Mouse (Mus musculus): ENCODE data around the gene Rasgrf2. TPM values are rescaled to one million over a fixed set of nuclear protein-coding genes. Genes with fewer than 3 reads are reported as not detected.

Gene Rasgrf2
- polyA plus RNA-seq, 1 experiment from 2014 or later: 0.19 TPM

DNA sequence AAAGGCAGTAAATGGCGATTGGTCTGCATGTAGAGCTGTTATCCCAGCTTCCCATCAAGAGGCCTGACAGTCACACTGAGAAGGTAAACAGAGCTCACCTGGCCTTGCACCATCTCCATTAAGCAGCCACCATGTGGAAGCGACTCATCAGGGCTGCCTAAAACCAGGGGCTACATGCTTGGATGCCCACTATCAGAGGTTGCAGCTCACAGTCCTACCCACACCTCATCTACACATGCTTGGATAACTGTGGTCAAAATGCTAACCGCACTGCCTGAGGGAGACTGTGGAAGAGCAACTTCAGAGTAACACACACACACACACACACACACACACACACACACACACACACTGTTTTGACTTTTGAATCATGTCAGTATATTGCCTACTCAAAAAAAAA lies 101.8 kb downstream of the Rasgrf2 start:
- no peaks in the 10 kb centered on the region for H3K36me3 ChIP-seq
- H3K9me3 ChIP-seq (replicated peaks): no peaks in the 10 kb centered on the region
- 67% methylated on average over 3 of the region's 3 CpGs for WGBS (ENCODE audit: insufficient replicate concordance)
- no peaks in the 10 kb centered on the region for H3K27me3 ChIP-seq (replicated peaks)
- no peak overlapping the region for H3K4me3 ChIP-seq
- H3K27ac ChIP-seq: no peak overlapping the region
- no peaks in the 10 kb centered on the region for H3K4me1 ChIP-seq
- H3K4me2 ChIP-seq: no peak overlapping the region
- ATAC-seq: no peak
- no peak overlapping the region for H3K9ac ChIP-seq

- no peaks in the 10 kb centered on the region for H3K4me1 ChIP-seq
- H3K4me3 ChIP-seq: no peak overlapping the region
- no peaks in the 10 kb centered on the region for H3K27me3 ChIP-seq (replicated peaks)
- H3K9me3 ChIP-seq (replicated peaks): no peaks in the 10 kb centered on the region
- no peak overlapping the region for H3K9ac ChIP-seq
- WGBS (ENCODE audit: insufficient replicate concordance): 76% methylated on average over 5 of the region's 5 CpGs
- no peak for ATAC-seq
- no peak overlapping the region for H3K4me2 ChIP-seq
- no peak overlapping the region for H3K27ac ChIP-seq
- H3K36me3 ChIP-seq: no peaks in the 10 kb centered on the region
These were observed 103.5 kb downstream of the Rasgrf2 start for GRCm38 (mm10) chr13:92027951-92028350.

DNA sequence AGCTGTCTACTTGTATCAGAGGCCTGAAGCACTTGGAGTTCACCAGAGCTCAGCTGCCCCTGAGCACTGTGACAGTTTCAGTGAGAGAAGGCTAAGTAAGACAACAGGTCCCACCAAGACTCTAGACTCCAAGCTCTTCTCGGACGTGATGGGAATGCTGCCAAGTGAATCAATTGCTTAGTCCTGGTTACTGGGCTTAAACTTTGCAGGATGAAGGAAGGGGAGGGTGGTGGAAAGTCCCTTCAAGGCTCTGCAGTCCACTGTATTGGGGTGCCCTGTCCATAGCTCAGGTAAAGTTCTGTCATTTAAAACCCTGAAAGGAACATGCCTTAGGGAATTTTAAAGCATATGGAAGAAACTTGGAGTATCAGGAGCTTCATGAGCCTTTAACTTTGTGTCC lies 104.8 kb downstream of the Rasgrf2 start:
- 57% methylated on average over 2 of the region's 2 CpGs for WGBS (ENCODE audit: insufficient replicate concordance)
- Histone ChIP-seq H3K36me3 (no peaks in the 10 kb centered on the region), H3K4me3 (no peak overlapping the region), H3K4me2 (no peak overlapping the region), H3K9ac (no peak overlapping the region), H3K9me3 (replicated peaks) (no peaks in the 10 kb centered on the region), H3K27ac (no peak overlapping the region), H3K27me3 (replicated peaks) (no peaks in the 10 kb centered on the region), H3K4me1 (no peaks in the 10 kb centered on the region)
- ATAC-seq: no peak

GRCm38 (mm10) chr13:92025124-92025523 lies 106.3 kb downstream of the Rasgrf2 start:
- Histone ChIP-seq H3K27me3 (replicated peaks) (no peaks in the 10 kb centered on the region), H3K4me2 (no peak overlapping the region), H3K4me1 (no peaks in the 10 kb centered on the region), H3K4me3 (no peak overlapping the region), H3K36me3 (no peaks in the 10 kb centered on the region), H3K27ac (no peak overlapping the region), H3K9ac (no peak overlapping the region), H3K9me3 (replicated peaks) (no peaks in the 10 kb centered on the region)
- ATAC-seq: no peak
- 84% methylated on average over 3 of the region's 3 CpGs for WGBS (ENCODE audit: insufficient replicate concordance)

- no peak overlapping the region for H3K4me2 ChIP-seq
- no peak overlapping the region for H3K4me3 ChIP-seq
- no peaks in the 10 kb centered on the region for H3K27me3 ChIP-seq (replicated peaks)
- ATAC-seq: no peak
- H3K9ac ChIP-seq: no peak overlapping the region
- H3K27ac ChIP-seq: no peak overlapping the region
- no peaks in the 10 kb centered on the region for H3K4me1 ChIP-seq
- 82% methylated on average over 10 of the region's 10 CpGs for WGBS (ENCODE audit: insufficient replicate concordance)
- no peaks in the 10 kb centered on the region for H3K9me3 ChIP-seq (replicated peaks)
- no peaks in the 10 kb centered on the region for H3K36me3 ChIP-seq
These were observed 109.3 kb downstream of the Rasgrf2 start for GRCm38 (mm10) chr13:92022202-92022601.

DNA sequence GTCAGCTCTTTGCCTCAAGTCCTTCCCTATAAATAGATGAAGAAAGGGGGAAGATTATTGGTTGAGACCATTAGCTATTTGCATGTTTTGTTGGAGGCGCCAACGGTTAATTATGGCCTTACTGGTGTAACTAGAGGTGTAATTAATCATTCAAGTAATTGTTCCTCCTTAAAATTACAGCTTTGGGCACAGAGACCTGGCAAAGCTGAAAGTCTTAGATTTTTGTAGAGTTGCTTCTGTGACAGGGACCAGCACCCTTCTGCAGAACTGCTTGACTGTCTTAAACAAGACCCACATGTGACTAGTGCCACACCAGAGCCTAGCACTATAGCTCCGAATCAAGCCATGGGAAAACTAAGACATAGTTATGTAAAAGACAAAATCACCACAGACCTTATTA lies 134.5 kb downstream of the Rasgrf2 start:
- ATAC-seq: no peak
- H3K36me3 ChIP-seq: no peaks in the 10 kb centered on the region
- H3K4me2 ChIP-seq: no peak overlapping the region
- no peak overlapping the region for H3K4me3 ChIP-seq
- WGBS (ENCODE audit: insufficient replicate concordance): 68% methylated on average over 3 of the region's 3 CpGs
- no peaks in the 10 kb centered on the region for H3K27me3 ChIP-seq (replicated peaks)
- no peak overlapping the region for H3K27ac ChIP-seq
- no peak overlapping the region for H3K9ac ChIP-seq
- no peaks in the 10 kb centered on the region for H3K4me1 ChIP-seq
- no peaks in the 10 kb centered on the region for H3K9me3 ChIP-seq (replicated peaks)

GRCm38 (mm10) chr13:91991412-91991811 lies 140.0 kb downstream of the Rasgrf2 start:
- WGBS (ENCODE audit: insufficient replicate concordance): 54% methylated on average over 2 of the region's 2 CpGs
- H3K9me3 ChIP-seq (replicated peaks): no peaks in the 10 kb centered on the region
- no peak overlapping the region for H3K4me2 ChIP-seq
- H3K4me3 ChIP-seq: no peak overlapping the region
- ATAC-seq: no peak
- no peaks in the 10 kb centered on the region for H3K36me3 ChIP-seq
- no peak overlapping the region for H3K27ac ChIP-seq
- H3K9ac ChIP-seq: no peak overlapping the region
- no peaks in the 10 kb centered on the region for H3K27me3 ChIP-seq (replicated peaks)
- no peaks in the 10 kb centered on the region for H3K4me1 ChIP-seq

DNA sequence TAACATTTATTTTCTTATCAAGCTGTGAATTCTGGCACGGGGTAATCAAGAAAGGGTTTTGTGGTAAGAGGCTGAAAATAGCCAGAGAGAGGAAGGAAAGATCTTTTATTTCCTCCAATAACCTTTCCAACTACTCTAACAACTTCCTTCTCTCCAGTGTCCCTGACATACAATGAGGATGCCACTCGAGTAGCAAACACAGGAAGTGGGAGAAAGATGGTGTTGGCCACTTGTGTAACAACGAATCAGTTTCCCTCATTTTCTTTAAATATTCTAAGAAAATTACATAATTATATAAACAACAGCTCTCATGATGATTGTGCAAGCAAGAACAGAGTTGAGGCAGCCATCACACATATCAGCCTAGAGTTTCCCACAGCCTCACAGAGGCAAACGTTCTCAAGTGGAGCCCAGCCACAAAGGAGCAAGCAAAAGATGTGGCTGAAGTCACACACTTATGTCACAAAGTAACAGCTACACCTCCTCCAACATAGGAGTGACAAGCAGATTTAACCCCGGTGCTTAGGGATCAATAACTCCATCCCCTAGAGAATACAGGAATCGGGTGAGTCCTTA lies 140.7 kb downstream of the Rasgrf2 start:
- no peak for ATAC-seq
- Histone ChIP-seq H3K4me2 (no peak overlapping the region), H3K27me3 (replicated peaks) (no peaks in the 10 kb centered on the region), H3K9ac (no peak overlapping the region), H3K36me3 (no peaks in the 10 kb centered on the region), H3K4me1 (no peaks in the 10 kb centered on the region), H3K4me3 (no peak overlapping the region), H3K9me3 (replicated peaks) (no peaks in the 10 kb centered on the region), H3K27ac (no peak overlapping the region)
- 38% methylated on average over 6 of the region's 6 CpGs for WGBS (ENCODE audit: insufficient replicate concordance)

DNA sequence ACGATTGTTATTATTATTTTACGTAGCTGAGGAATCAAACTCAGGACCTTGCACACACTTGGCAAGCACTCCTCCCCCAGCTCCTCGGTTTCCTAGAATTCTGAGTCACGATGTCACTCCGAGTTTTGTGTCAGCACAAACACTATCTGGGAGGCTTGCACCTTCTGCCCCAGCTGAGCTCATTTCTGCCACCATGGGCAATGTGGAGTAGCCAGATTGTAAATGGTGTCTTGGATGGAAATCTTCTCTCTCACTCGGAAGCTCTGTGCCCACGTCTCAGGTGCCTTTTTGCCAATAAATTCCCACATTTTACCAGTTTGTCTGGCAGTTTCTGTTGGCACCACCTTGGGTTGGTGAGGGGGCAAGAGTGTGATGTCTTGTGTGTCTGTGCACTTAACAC lies 143.1 kb downstream of the Rasgrf2 start:
- no peaks in the 10 kb centered on the region for H3K4me1 ChIP-seq
- no peak overlapping the region for H3K9ac ChIP-seq
- H3K27me3 ChIP-seq (replicated peaks): no peaks in the 10 kb centered on the region
- no peaks in the 10 kb centered on the region for H3K36me3 ChIP-seq
- no peak overlapping the region for H3K4me3 ChIP-seq
- H3K27ac ChIP-seq: no peak overlapping the region
- no peaks in the 10 kb centered on the region for H3K9me3 ChIP-seq (replicated peaks)
- no peak overlapping the region for H3K4me2 ChIP-seq
- no peak for ATAC-seq
- WGBS (ENCODE audit: insufficient replicate concordance): 61% methylated on average over 7 of the region's 7 CpGs

GRCm38 (mm10) chr13:91986958-91987357 lies 144.5 kb downstream of the Rasgrf2 start:
- no peak overlapping the region for H3K9ac ChIP-seq
- no peaks in the 10 kb centered on the region for H3K4me1 ChIP-seq
- no peak overlapping the region for H3K27ac ChIP-seq
- no peak overlapping the region for H3K4me2 ChIP-seq
- ATAC-seq: no peak
- H3K4me3 ChIP-seq: no peak overlapping the region
- no peaks in the 10 kb centered on the region for H3K27me3 ChIP-seq (replicated peaks)
- H3K36me3 ChIP-seq: no peaks in the 10 kb centered on the region
- H3K9me3 ChIP-seq (replicated peaks): no peaks in the 10 kb centered on the region
- WGBS (ENCODE audit: insufficient replicate concordance): 69% methylated on average over 6 of the region's 6 CpGs

DNA sequence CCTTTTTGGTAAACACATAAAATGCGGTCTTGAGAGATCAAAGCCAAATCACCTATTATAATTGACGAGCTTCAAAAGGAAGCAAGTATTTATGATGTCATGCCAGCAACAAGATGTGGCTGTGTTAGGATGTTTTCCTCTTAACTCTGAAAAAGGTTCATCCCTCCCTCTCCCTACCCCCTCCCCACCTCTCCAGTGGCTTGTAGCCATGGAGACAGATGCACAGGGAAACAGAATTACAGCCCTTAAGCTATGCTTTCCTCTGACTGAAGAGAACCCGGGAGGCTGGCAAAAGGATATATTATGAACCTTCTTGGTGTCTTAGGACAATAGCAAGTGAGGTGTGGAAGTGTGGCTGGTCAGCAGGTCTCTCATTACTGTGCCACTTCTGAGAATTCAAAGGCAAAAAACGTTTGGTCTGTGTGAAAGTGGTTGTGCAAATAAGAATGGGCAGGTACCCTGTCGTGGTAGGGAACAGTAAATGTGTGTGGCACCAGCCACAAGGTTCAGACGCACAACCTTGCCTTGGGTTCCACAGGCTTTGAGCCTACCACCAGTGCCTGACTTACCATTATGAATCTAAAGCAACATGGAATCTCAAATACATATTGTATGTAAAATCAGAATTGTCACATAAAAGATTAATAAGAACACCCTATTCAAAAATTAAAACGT lies 145.4 kb downstream of the Rasgrf2 start:
- Histone ChIP-seq H3K36me3 (no peaks in the 10 kb centered on the region), H3K4me2 (no peak overlapping the region), H3K4me1 (no peaks in the 10 kb centered on the region), H3K27me3 (replicated peaks) (no peaks in the 10 kb centered on the region), H3K27ac (no peak overlapping the region), H3K4me3 (no peak overlapping the region), H3K9me3 (replicated peaks) (no peaks in the 10 kb centered on the region), H3K9ac (no peak overlapping the region)
- WGBS (ENCODE audit: insufficient replicate concordance): 60% methylated on average over 7 of the region's 7 CpGs
- ATAC-seq: no peak

DNA sequence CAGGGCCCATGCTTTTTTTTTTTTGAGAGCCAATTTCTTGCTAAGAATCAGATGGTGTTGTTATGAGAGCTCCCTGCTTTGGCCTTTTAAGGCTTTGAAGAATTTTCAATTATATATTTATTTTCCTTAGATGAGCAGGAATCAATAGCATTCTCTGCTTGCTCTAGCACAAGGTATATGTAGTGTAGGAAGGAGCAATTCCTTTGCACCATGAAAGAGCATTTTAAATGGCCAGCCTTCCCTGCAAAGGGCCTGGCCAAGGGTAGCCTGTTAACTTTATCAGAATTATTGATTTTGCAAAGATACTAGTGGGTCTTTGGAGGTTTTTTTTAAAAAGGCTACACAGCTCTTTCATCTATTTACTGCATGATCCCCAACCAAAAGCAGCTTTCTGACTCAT lies 146.4 kb downstream of the Rasgrf2 start:
- no peak for ATAC-seq
- Histone ChIP-seq H3K4me2 (no peak overlapping the region), H3K9me3 (replicated peaks) (no peaks in the 10 kb centered on the region), H3K36me3 (no peaks in the 10 kb centered on the region), H3K27me3 (replicated peaks) (no peaks in the 10 kb centered on the region), H3K4me1 (no peaks in the 10 kb centered on the region), H3K4me3 (no peak overlapping the region), H3K27ac (no peak overlapping the region), H3K9ac (no peak overlapping the region)

- Histone ChIP-seq H3K36me3 (no peaks in the 10 kb centered on the region), H3K4me1 (no peaks in the 10 kb centered on the region), H3K27me3 (replicated peaks) (no peaks in the 10 kb centered on the region), H3K27ac (no peak overlapping the region), H3K9ac (no peak overlapping the region), H3K9me3 (replicated peaks) (no peaks in the 10 kb centered on the region), H3K4me3 (no peak overlapping the region), H3K4me2 (no peak overlapping the region)
- WGBS (ENCODE audit: insufficient replicate concordance): 62% methylated on average over 3 of the region's 3 CpGs
- ATAC-seq: no peak
These were observed 149.4 kb downstream of the Rasgrf2 start for GRCm38 (mm10) chr13:91982080-91982479.

Data from liver, embryonic 12.5 days (tissue).